Mouse (Mus musculus) heart, adult 2 months (tissue): ENCODE measurements around the gene Dmgdh. TPM values are rescaled to one million over a fixed set of nuclear protein-coding genes. Genes with fewer than 3 reads are reported as not detected.

Source experiments
- DNase-seq, 2 experiments: peaks; one replicate each; pipeline ENCODE4 v3.0.0; 2021
- H3K27ac ChIP-seq: fragments of 200-600 bp; 2 replicates; pipeline ENCODE4 v1.8.1; 2022
- H3K27me3 ChIP-seq: fragments of 200-500 bp; 2 replicates; pipeline ENCODE4 v1.6.1; 2012; ENCODE audit warnings: mild to moderate bottlenecking, low read length, inconsistent platforms, mixed read lengths; ENCODE audit not compliant: control insufficient read depth, insufficient read depth
- H3K36me3 ChIP-seq: fragments of 200-500 bp; 2 replicates; pipeline ENCODE4 v1.6.1; 2012; ENCODE audit warnings: low read length, inconsistent platforms; ENCODE audit not compliant: control insufficient read depth, insufficient read depth
- H3K4me1 ChIP-seq: fragments of 200-500 bp; 2 replicates; pipeline ENCODE4 v1.6.1; 2011; ENCODE audit warnings: low read length; ENCODE audit not compliant: control insufficient read depth, insufficient read depth
- H3K4me3 ChIP-seq: fragments of 200-600 bp; 2 replicates; pipeline ENCODE4 v1.8.1; 2022
- H3K79me2 ChIP-seq: fragments of 200-500 bp; replicated peaks from 2 replicates; pipeline ENCODE4 v1.6.1; 2012; ENCODE audit warnings: mild to moderate bottlenecking, inconsistent platforms, low read length, moderate library complexity, mixed read lengths; ENCODE audit not compliant: control insufficient read depth, insufficient read depth
- H3K9ac ChIP-seq: fragments of 200-500 bp; 2 replicates; pipeline ENCODE4 v1.6.1; 2012; ENCODE audit warnings: low read depth, mild to moderate bottlenecking, control low read depth, inconsistent platforms, low read length, mixed read lengths
- CTCF ChIP-seq: fragments of 200-600 bp; IDR thresholded peaks from 2 replicates; pipeline ENCODE4 v1.8.1; 2022; ENCODE audit warnings: antibody characterized with exemption, mild to moderate bottlenecking, moderate library complexity
- EP300 ChIP-seq: fragments of 200-500 bp; IDR thresholded peaks from 2 replicates; pipeline ENCODE4 v1.6.1; 2011; ENCODE audit warnings: low read depth, low read length, control low read depth; ENCODE audit not compliant: insufficient read depth
- POLR2A ChIP-seq: fragments of 200-500 bp; IDR thresholded peaks from 2 replicates; pipeline ENCODE4 v1.6.1; 2011; ENCODE audit warnings: mild to moderate bottlenecking, low read depth, low read length, control low read depth; ENCODE audit not compliant: insufficient read depth
- WGBS: fragments of 180-500 bp; shearing (Covaris S2); methylation state at CpG from one replicate; pipeline ENCODE4 v1.1.7; 2018; 5-methylcytosine and 5-hydroxymethylcytosine counted together
- intact Hi-C: fragments of 180-260 bp; cut with DNase I; formaldehyde crosslinking; loops from one replicate; pipeline ENCODE4 v1.15.1; 2025
- long read RNA-seq: library from polyadenylated mRNA; stranded (forward); transcript quantifications from one replicate; pipeline ENCODE4 v2.0.0, GENCODE M21; 2021
- polyA plus RNA-seq: library from polyadenylated mRNA; depleted of rRNA; stranded (reverse); fragments of >200 nt; gene quantifications from 2 replicates; pipeline ENCODE4 v1.2.3, GENCODE M21; 2012; rRNA removed
- total RNA-seq, 2 experiments: library from RNA; stranded (reverse); gene quantifications; 2 replicates each; pipeline ENCODE4 v1.2.3; 2021

Gene Dmgdh
- total RNA-seq (not detected), polyA plus RNA-seq (0.06 TPM in 1 of 2 replicates, not detected in the other)
- long read RNA-seq = 0 reads

DNA sequence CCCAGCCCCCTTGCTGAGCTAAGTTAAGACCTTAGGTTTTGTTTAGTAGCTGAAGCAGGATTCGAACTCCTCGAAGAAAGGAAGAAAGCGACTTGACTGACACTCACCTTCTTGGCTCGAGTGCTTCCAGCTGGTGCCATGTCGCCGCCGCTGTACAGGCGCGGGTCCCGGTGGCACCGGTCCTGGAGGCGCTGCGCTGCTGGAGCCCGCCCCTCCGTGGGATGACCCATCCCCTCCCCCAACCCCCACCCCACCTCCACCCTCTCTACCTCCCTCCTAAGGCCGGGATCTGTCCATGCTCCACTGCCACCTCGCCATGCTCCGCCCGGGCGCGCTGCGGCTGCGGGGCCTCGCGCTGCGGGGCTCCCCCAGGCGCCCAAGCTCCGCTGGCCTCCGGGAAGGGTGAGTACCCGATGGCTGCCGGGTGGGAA lies at the start of gene Dmgdh, which contains the start of gene Bhmt2:
Gene Dmgdh, plus strand, starts transcription at position 303 of the 431 bp plus-strand sequence.
Gene Bhmt2, minus strand, starts transcription at position 172 of the 431 bp plus-strand sequence.
- no peaks in the 10 kb centered on the region for H3K36me3 ChIP-seq
- 13% methylated on average over 31 of the region's 31 CpGs for WGBS
- TF ChIP-seq POLR2A (no peak), CTCF (no peak), EP300 (no peak)
- H3K27ac ChIP-seq = no peak within 1 kb of the TSS
- no peaks in the 10 kb centered on the region for H3K27me3 ChIP-seq
- DNase-seq = no peak
- no peaks in the 10 kb centered on the region for H3K4me1 ChIP-seq
- H3K79me2 ChIP-seq = no peaks in the 10 kb centered on the region
- H3K9ac ChIP-seq = no peak within 1 kb of the TSS
- H3K4me3 ChIP-seq = no peak within 1 kb of the TSS
- intact Hi-C loops = no loop called here

DNA sequence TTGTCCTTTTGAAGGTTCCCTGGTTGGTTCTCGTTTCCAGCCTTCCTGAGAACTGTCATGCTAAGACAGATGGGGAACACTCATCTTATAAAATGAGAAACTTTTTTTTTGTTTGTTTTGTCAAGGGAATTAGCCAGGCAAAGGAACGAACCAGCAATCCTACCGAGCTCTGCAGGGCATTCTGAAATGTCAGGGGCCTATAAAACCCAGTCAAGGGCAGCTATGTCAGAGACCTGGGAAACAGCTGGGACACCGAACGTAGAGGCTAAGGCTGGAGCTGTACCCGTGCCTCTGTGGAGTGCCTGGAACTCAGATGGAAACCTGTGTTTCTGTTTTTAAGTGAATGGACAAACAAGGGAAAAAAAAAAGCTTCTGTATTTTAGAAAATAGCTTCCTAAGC lies 45.4 kb upstream of the Dmgdh start:
- H3K4me3 ChIP-seq = no peak overlapping the region
- TF ChIP-seq EP300 (no peak), CTCF (no peak), POLR2A (no peak)
- H3K79me2 ChIP-seq = no peaks in the 10 kb centered on the region
- H3K36me3 ChIP-seq = no peaks in the 10 kb centered on the region
- H3K9ac ChIP-seq = no peak overlapping the region
- intact Hi-C loops = no loop called here
- 58% methylated on average over 6 of the region's 6 CpGs for WGBS
- no peaks in the 10 kb centered on the region for H3K27me3 ChIP-seq
- DNase-seq = no peak
- no peak overlapping the region for H3K27ac ChIP-seq
- no peaks in the 10 kb centered on the region for H3K4me1 ChIP-seq

DNA sequence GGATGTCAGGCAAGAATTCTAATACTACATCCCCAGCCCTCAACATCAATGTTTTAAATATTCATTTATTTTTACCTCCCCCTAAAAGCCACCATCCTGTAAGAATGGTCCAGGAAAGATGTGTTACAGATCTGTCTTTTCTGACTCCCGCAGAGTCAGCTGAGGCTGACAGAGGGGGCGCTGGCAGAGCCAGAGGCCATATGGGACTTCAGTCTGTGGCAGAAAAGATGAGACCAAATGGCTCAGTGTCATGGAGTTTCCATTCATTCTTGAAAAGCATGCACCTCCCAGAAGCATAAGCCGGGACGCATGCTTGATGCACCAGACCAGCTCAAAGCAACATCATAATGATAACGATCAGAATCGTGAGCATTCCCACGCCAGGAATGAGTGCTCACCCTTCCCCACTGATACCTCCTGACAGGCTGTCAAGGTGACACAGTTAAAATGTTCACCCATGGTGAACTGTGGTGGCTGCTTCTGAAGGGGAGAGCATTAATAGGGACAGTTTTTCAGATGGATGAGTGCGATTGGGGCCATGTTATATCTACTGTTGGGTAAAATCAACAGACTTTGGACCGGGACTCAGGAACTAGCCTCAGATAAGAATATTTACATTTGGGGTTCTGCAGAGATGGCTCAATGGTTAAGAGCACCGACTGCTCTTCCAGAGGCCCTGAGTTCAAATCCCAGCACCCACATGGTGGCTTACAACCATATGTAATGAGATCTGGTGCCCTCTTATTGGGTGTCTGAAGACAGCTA lies 43.1 kb upstream of the Dmgdh start:
- Histone ChIP-seq H3K79me2 (no peaks in the 10 kb centered on the region), H3K9ac (no peak overlapping the region), H3K4me3 (no peak overlapping the region), H3K36me3 (no peaks in the 10 kb centered on the region), H3K27ac (no peak overlapping the region), H3K27me3 (no peaks in the 10 kb centered on the region), H3K4me1 (no peaks in the 10 kb centered on the region)
- TF ChIP-seq EP300 (no peak), POLR2A (no peak), CTCF (no peak)
- 74% methylated on average over 10 of the region's 10 CpGs for WGBS
- intact Hi-C loops = no loop called here
- no peak for DNase-seq

DNA sequence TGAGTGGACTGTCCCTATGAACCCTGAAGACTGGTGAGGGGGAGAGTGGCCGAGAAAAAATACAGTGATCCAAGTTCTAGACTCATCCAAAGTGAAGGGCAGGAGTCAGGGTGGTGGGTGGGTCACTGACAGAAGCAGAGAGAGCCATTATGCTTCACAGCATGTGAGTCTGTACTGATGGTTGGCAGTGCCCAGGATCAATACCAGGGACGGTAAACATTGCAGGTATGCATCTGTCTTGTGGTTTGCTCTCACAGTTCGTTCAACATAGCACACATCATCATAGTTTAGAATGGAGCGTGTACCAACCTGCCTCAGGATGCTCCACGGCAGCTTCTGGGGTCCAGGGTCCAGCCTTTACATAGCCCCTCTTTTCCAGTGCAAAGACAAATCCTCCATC lies 41.3 kb upstream of the Dmgdh start:
- DNase-seq = no peak
- no peaks in the 10 kb centered on the region for H3K36me3 ChIP-seq
- no peaks in the 10 kb centered on the region for H3K4me1 ChIP-seq
- H3K4me3 ChIP-seq = no peak overlapping the region
- WGBS = 84% methylated on average over 5 of the region's 5 CpGs
- intact Hi-C loops = no loop called here
- H3K79me2 ChIP-seq = no peaks in the 10 kb centered on the region
- H3K9ac ChIP-seq = no peak overlapping the region
- no peak overlapping the region for H3K27ac ChIP-seq
- TF ChIP-seq POLR2A = no peak
- TF ChIP-seq EP300 = no peak
- TF ChIP-seq CTCF = no peak
- no peaks in the 10 kb centered on the region for H3K27me3 ChIP-seq

DNA sequence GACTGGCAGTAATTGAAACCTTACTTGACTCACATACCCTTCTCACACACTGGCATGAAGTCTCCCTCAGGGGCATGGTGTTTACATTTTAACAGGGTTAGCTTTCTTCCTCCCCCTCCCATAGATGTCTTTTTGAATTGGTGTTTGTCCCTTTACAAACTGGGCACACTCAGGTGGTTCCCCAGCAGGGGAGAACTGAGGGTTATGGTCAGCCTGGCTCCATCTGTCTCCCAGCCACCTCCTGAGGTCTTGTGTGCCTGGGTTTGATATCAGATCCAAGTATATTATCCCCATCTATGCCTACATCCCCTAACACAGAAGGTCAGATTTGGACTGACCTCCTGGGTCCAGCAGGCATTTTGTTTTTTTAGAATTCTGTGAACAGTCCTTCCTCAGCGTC lies 37.7 kb upstream of the Dmgdh start:
- no peaks in the 10 kb centered on the region for H3K27me3 ChIP-seq
- DNase-seq = no peak
- no peaks in the 10 kb centered on the region for H3K36me3 ChIP-seq
- no peaks in the 10 kb centered on the region for H3K79me2 ChIP-seq
- TF ChIP-seq CTCF (no peak), EP300 (no peak), POLR2A (no peak)
- WGBS = 83% methylated on average over 1 of the region's 1 CpGs
- intact Hi-C loops = no loop called here
- H3K9ac ChIP-seq = no peak overlapping the region
- H3K4me3 ChIP-seq = no peak overlapping the region
- no peaks in the 10 kb centered on the region for H3K4me1 ChIP-seq
- no peak overlapping the region for H3K27ac ChIP-seq

DNA sequence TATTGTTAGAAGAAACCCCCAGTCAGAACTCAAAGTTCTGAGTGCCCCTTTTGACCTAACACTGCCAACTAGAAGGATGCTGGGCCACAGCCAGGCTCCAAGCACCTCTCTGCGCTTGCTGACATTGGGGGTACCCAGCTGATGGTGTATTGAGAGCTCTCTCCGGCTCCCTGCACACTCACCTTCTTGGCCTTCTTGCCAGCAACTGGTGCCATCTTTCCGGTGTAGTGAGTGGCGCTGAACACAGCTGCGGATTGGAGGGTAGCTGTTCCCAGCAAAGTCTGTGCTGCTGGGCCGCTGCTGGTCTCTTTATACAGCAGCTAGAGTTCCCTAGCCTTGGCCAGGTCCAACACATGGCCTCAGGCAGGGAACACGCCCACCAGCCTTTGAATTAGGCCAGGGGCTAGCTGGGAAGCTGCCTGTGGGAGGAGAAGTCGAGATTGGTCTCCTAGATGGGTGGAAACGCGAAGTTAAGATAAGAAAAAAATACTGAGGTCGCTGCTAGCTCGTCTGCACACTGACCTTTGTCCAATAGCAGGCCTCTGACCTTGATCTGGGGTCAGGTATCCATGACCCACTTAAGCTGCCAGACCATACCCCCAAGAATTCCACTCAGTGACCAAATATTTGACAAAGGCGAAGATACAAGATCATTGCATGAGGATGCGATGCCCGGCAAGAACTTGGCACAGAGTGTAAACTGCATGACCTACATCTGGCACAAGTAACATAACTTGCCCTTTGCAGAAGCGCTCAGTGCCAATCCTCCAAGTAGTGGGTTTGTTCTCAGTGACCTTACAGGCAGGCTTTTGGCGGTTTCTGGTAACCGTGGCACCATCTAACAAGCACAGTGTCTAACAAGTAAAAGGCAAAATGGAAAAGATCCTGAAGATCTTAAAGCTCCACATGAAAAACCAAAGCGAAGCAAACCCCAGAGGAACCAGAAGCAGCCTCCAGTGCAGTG lies 36.7 kb upstream of the Dmgdh start, which contains the start of gene Bhmt:
Gene Bhmt, minus strand, starts transcription at position 680 of the 964 bp plus-strand sequence.
- H3K4me3 ChIP-seq = no peak within 1 kb of the TSS
- H3K9ac ChIP-seq = no peak within 1 kb of the TSS
- no peak within 1 kb of the TSS for H3K27ac ChIP-seq
- H3K36me3 ChIP-seq = no peaks in the 10 kb centered on the region
- no peak for TF ChIP-seq POLR2A
- no peak for TF ChIP-seq CTCF
- TF ChIP-seq EP300 = no peak
- intact Hi-C loops = no loop called here
- no peaks in the 10 kb centered on the region for H3K79me2 ChIP-seq
- DNase-seq = no peak
- WGBS = 62% methylated on average over 19 of the region's 19 CpGs
- H3K4me1 ChIP-seq = no peaks in the 10 kb centered on the region
- H3K27me3 ChIP-seq = no peaks in the 10 kb centered on the region
